Mouse (Mus musculus) forebrain, embryonic 10.5 days (tissue): Measurements from ENCODE around the gene Ube2ql1. TPM values are rescaled to one million over a fixed set of nuclear protein-coding genes. Genes with fewer than 3 reads are reported as not detected.

ENCODE experiments used
- polyA plus RNA-seq: library from polyadenylated mRNA; unstranded; fragments of >200 nt; fragmentation: Nextera tagmentation; extraction: Ambion mirVana; gene quantifications from 2 replicates; pipeline ENCODE4 v1.2.1, GENCODE M21; 2016

The Ube2ql1 gene
- polyA plus RNA-seq, 1 experiment from 2014 or later = 0.58 TPM

Other genes with a start within 250 kb of the Ube2ql1 start
- gene Nsun2, start 206.1 kb downstream of the Ube2ql1 start, polyA plus RNA-seq = 171 and 175 TPM in 2 replicates
- 4.1 and 4.9 TPM in 2 replicates for gene Tent4a, start 205.3 kb downstream of the Ube2ql1 start, polyA plus RNA-seq
- gene Srd5a1, start 128.4 kb downstream of the Ube2ql1 start, polyA plus RNA-seq = 28.5 and 29.2 TPM in 2 replicates
- gene Med10, start 62.5 kb upstream of the Ube2ql1 start, polyA plus RNA-seq = 181 and 185 TPM in 2 replicates